Mouse (Mus musculus): ENCODE results near the gene Phgr1.

The Phgr1 gene

GRCm38 (mm10) chr2:118772158-118772874 is at the start of gene Phgr1:
Gene Phgr1 (plus strand): TSS chr2:118772769.
- in situ Hi-C loops (cut with MboI, MseI) = no loop called here

GRCm38 (mm10) chr2:118723693-118724486 is 48.7 kb upstream of the Phgr1 start:
- in situ Hi-C loops (cut with MboI, MseI) = loop anchor here (25.0 kb wide), 1 partner anchor 1613 kb away; no protein-coding TSS in a partner anchor

- in situ Hi-C loops (cut with MboI, MseI) = no loop called here
These were observed 47.1 kb upstream of the Phgr1 start for GRCm38 (mm10) chr2:118725511-118725910.

- in situ Hi-C loops (cut with MboI, MseI) = no loop called here
These were observed 45.7 kb upstream of the Phgr1 start for GRCm38 (mm10) chr2:118726873-118727272.

GRCm38 (mm10) chr2:118727911-118728310 is 44.7 kb upstream of the Phgr1 start:
- in situ Hi-C loops (cut with MboI, MseI) = no loop called here

- in situ Hi-C loops (cut with MboI, MseI) = no loop called here
These were observed 44.2 kb upstream of the Phgr1 start, which contains the start of gene Plcb2 for GRCm38 (mm10) chr2:118728337-118728736. Gene Plcb2 (minus strand): TSS chr2:118728438.

- in situ Hi-C loops (cut with MboI, MseI) = no loop called here
These were observed 43.4 kb upstream of the Phgr1 start for GRCm38 (mm10) chr2:118729194-118729593.

GRCm38 (mm10) chr2:118729816-118730621 is 42.5 kb upstream of the Phgr1 start:
- in situ Hi-C loops (cut with MboI, MseI) = no loop called here

GRCm38 (mm10) chr2:118730622-118730915 is 42.0 kb upstream of the Phgr1 start:
- in situ Hi-C loops (cut with MboI, MseI) = no loop called here

- in situ Hi-C loops (cut with MboI, MseI) = no loop called here
These were observed 40.6 kb upstream of the Phgr1 start for GRCm38 (mm10) chr2:118731981-118732380.

GRCm38 (mm10) chr2:118733341-118733740 is 39.2 kb upstream of the Phgr1 start:
- in situ Hi-C loops (cut with MboI, MseI) = no loop called here

- in situ Hi-C loops (cut with MboI, MseI) = no loop called here
These were observed 32.2 kb upstream of the Phgr1 start for GRCm38 (mm10) chr2:118740341-118740740.

GRCm38 (mm10) chr2:118741183-118741582 is 31.4 kb upstream of the Phgr1 start:
- in situ Hi-C loops (cut with MboI, MseI) = no loop called here

- in situ Hi-C loops (cut with MboI, MseI) = no loop called here
These were observed 29.2 kb upstream of the Phgr1 start for GRCm38 (mm10) chr2:118743261-118743943.

GRCm38 (mm10) chr2:118744621-118745020 is 27.9 kb upstream of the Phgr1 start:
- in situ Hi-C loops (cut with MboI, MseI) = no loop called here

GRCm38 (mm10) chr2:118745232-118745884 is 27.2 kb upstream of the Phgr1 start, which contains the start of gene Inafm2:
Gene Inafm2 (plus strand): TSS chr2:118745758.
- in situ Hi-C loops (cut with MboI, MseI) = no loop called here

GRCm38 (mm10) chr2:118745915-118746901 is 26.4 kb upstream of the Phgr1 start:
- in situ Hi-C loops (cut with MboI, MseI) = no loop called here

GRCm38 (mm10) chr2:118747301-118747960 is 25.1 kb upstream of the Phgr1 start:
- in situ Hi-C loops (cut with MboI, MseI) = no loop called here

- in situ Hi-C loops (cut with MboI, MseI) = no loop called here
These were observed 23.2 kb upstream of the Phgr1 start for GRCm38 (mm10) chr2:118749341-118749884.
